Mouse (Mus musculus) CH12.LX (cell line): ENCODE results near the gene Kcnn4. TPM values are rescaled to one million over a fixed set of nuclear protein-coding genes. Genes with fewer than 3 reads are reported as not detected.
A peak's percentile ranks its signal among the peaks of the same experiment; 100 is the strongest.

ENCODE experiments used
- DNase-seq: peaks from one replicate; pipeline ENCODE4 v3.0.0-alpha.2; 2013; ENCODE audit errors: extremely low read depth
- H3K27ac ChIP-seq: 2 replicates; pipeline ENCODE4 v1.5.1; 2012; ENCODE audit warnings: low read depth, mild to moderate bottlenecking, control low read depth, moderate library complexity; ENCODE audit not compliant: insufficient read depth
- H3K27me3 ChIP-seq: replicated peaks from 2 replicates; pipeline ENCODE3; 2012; ENCODE audit warnings: inconsistent platforms
- H3K36me3 ChIP-seq, 2 experiments: replicated peaks in 1 of 2; 2 replicates each; pipeline versions ENCODE3 to v1.6.1; 2012; ENCODE audit warnings: inconsistent platforms in 1 of 2, low read length in 1 of 2, mild to moderate bottlenecking in 1 of 2, mixed read lengths in 1 of 2, moderate library complexity in 1 of 2; ENCODE audit not compliant: control insufficient read depth in 1 of 2, insufficient read depth in 1 of 2
- H3K4me1 ChIP-seq, 2 experiments: 2 replicates each; pipeline ENCODE4 v1.6.1; 2012; ENCODE audit warnings: inconsistent platforms in 1 of 2, moderate library complexity in 1 of 2; ENCODE audit not compliant: insufficient read depth in 2 of 2, control insufficient read depth in 1 of 2
- H3K4me2 ChIP-seq: 2 replicates; pipeline ENCODE4 v1.6.1; 2012; ENCODE audit warnings: low read depth, mild to moderate bottlenecking, control low read depth; ENCODE audit not compliant: poor library complexity, insufficient read depth, severe bottlenecking
- H3K4me3 ChIP-seq, 3 experiments: fragments of 150-350 bp in 1 of 3; sonication (generic) in 1 of 3; replicated peaks in 1 of 3; 2 replicates each; pipeline versions ENCODE3 to v1.5.1; 2011 to 2012; ENCODE audit warnings: low read depth in 2 of 3, low read length in 2 of 3, mild to moderate bottlenecking in 2 of 3, moderate library complexity in 2 of 3, control low read depth in 1 of 3, improper control_type of control experiment in 1 of 3, inconsistent platforms in 1 of 3, mixed read lengths in 1 of 3; ENCODE audit not compliant: poor library complexity in 1 of 3
- H3K79me2 ChIP-seq: replicated peaks from 2 replicates; pipeline ENCODE4 v1.6.1; 2012; ENCODE audit warnings: mild to moderate bottlenecking, moderate library complexity; ENCODE audit not compliant: control insufficient read depth, poor library complexity, insufficient read depth, severe bottlenecking; ENCODE audit errors: extremely low read depth
- H3K9ac ChIP-seq: 2 replicates; pipeline ENCODE4 v1.6.1; 2012; ENCODE audit warnings: low read depth, mild to moderate bottlenecking, control low read depth, moderate library complexity; ENCODE audit not compliant: insufficient read depth
- H3K9me3 ChIP-seq: replicated peaks from 2 replicates; pipeline ENCODE3; 2012; ENCODE audit warnings: low read length, inconsistent platforms, mixed read lengths
- BHLHE40 ChIP-seq: IDR thresholded peaks from 2 replicates; pipeline ENCODE4 v1.6.1; 2011; ENCODE audit warnings: mild to moderate bottlenecking, low read depth, low read length, improper control_type of control experiment
- CHD2 ChIP-seq: IDR thresholded peaks from 2 replicates; pipeline ENCODE4 v1.6.1; 2011; ENCODE audit warnings: low read length, improper control_type of control experiment
- ELF1 ChIP-seq: IDR thresholded peaks from 2 replicates; pipeline ENCODE4 v1.6.1; 2014; ENCODE audit warnings: low read depth, mild to moderate bottlenecking, inconsistent platforms, low read length, improper control_type of control experiment
- EP300 ChIP-seq: IDR thresholded peaks from 2 replicates; pipeline ENCODE4 v1.6.1; 2011; ENCODE audit warnings: low read length, improper control_type of control experiment
- ETS1 ChIP-seq: conservative IDR thresholded peaks from 2 replicates; pipeline ENCODE4 v1.6.1; 2012; ENCODE audit warnings: low read depth, mild to moderate bottlenecking, inconsistent platforms, low read length, improper control_type of control experiment, moderate library complexity
- IRF4 ChIP-seq: IDR thresholded peaks from 2 replicates; pipeline ENCODE4 v1.6.1; 2014; ENCODE audit warnings: low read depth, mild to moderate bottlenecking, inconsistent platforms, low read length, improper control_type of control experiment
- JUND ChIP-seq: conservative IDR thresholded peaks from 2 replicates; pipeline ENCODE4 v1.6.1; 2011; ENCODE audit warnings: low read depth, low read length, improper control_type of control experiment
- MAX ChIP-seq: IDR thresholded peaks from 2 replicates; pipeline ENCODE4 v1.6.1; 2011; ENCODE audit warnings: low read length, improper control_type of control experiment
- MAZ ChIP-seq: IDR thresholded peaks from 2 replicates; pipeline ENCODE4 v1.6.1; 2012; ENCODE audit warnings: low read depth, mild to moderate bottlenecking, inconsistent platforms, low read length, improper control_type of control experiment, moderate library complexity
- MYC ChIP-seq: IDR thresholded peaks from 2 replicates; pipeline ENCODE4 v1.6.1; 2011; ENCODE audit warnings: low read depth, mild to moderate bottlenecking, improper control_type of control experiment, low read length
- NELFE ChIP-seq: IDR thresholded peaks from 2 replicates; pipeline ENCODE4 v1.6.1; 2011; ENCODE audit warnings: low read depth, low read length, improper control_type of control experiment
- NRF1 ChIP-seq: IDR thresholded peaks from 2 replicates; pipeline ENCODE4 v1.6.1; 2014; ENCODE audit warnings: low read depth, mild to moderate bottlenecking, inconsistent platforms, low read length, improper control_type of control experiment, moderate library complexity
- PAX5 ChIP-seq: IDR thresholded peaks from 2 replicates; pipeline ENCODE4 v1.6.1; 2012; ENCODE audit warnings: low read length, inconsistent platforms, mixed read lengths
- POLR2A ChIP-seq: IDR thresholded peaks from 2 replicates; pipeline ENCODE4 v1.6.1; 2011; ENCODE audit warnings: low read depth, mild to moderate bottlenecking, improper control_type of control experiment, low read length
- RCOR1 ChIP-seq: conservative IDR thresholded peaks from 2 replicates; pipeline ENCODE4 v1.6.1; 2012; ENCODE audit warnings: low read depth, mild to moderate bottlenecking, inconsistent platforms, low read length, improper control_type of control experiment
- SIN3A ChIP-seq: IDR thresholded peaks from 2 replicates; pipeline ENCODE4 v1.6.1; 2012; ENCODE audit warnings: low read length, improper control_type of control experiment, inconsistent platforms
- TCF12 ChIP-seq: IDR thresholded peaks from 2 replicates; pipeline ENCODE4 v1.6.1; 2014; ENCODE audit warnings: low read depth, mild to moderate bottlenecking, inconsistent platforms, low read length, improper control_type of control experiment
- UBTF ChIP-seq: IDR thresholded peaks from 2 replicates; pipeline ENCODE4 v1.6.1; 2012; ENCODE audit warnings: low read depth, mild to moderate bottlenecking, inconsistent platforms, low read length, improper control_type of control experiment, moderate library complexity
- ZC3H11A ChIP-seq: IDR thresholded peaks from 2 replicates; pipeline ENCODE4 v1.6.1; 2012; ENCODE audit warnings: low read depth, mild to moderate bottlenecking, inconsistent platforms, low read length, improper control_type of control experiment
- dilution Hi-C: fragments of 300-500 bp; cut with MboI; formaldehyde crosslinking; loops from 2 replicates; pipeline ENCODE4 v1.14.3; 2020; ENCODE audit warnings: low sequenced_read_pairs; ENCODE audit not compliant: extremely low pct_unique_long_range_greater_than_20kb, extremely low pct_ligation_motif_present
- in situ Hi-C: fragments of 300-500 bp; cut with MboI; formaldehyde crosslinking; loops from 3 replicates; pipeline ENCODE4 v1.14.3; 2019; ENCODE audit warnings: low sequenced_read_pairs, low pct_ligation_motif_present, low pct_unique_long_range_greater_than_20kb, mixed read lengths
- polyA plus RNA-seq: library from polyadenylated mRNA; unstranded; fragments of >175 nt; gene quantifications from 2 replicates; pipeline ENCODE4 v1.2.1, GENCODE M21; 2012; ENCODE audit warnings: low read depth; ENCODE audit not compliant: insufficient read length
- total RNA-seq, 2 experiments: library from RNA; depleted of rRNA; stranded (reverse); fragments of 300-350 nt in 1 of 2; fragments of >200 nt in 1 of 2; gene quantifications; 2 replicates each; pipeline ENCODE4 v1.2.3; 2012 to 2014

The Kcnn4 gene
- total and polyA plus RNA-seq, 3 experiments, result 8.2 to 12.9 (median 10.5) TPM

DNA sequence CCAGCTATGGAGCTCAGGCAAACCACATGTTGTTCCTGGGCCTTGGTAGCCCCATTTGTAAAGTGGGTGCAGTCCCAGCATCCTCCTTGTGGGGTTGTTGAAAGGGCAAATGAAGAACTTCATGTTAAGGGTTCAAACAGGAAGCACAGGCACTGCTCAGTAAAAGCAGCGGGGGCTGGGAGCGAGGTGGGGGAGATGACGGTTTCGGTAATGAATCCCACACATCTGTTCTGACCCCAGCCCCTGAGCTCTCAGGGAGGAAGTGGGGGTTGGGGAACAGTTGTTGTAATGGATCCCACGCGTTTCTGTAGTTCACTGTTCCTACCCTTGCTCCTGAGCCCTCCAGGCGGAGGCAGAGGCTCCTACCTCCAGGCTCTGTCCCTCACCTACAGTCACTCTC, 9.9 kb downstream of the Kcnn4 start:
- H3K27ac ChIP-seq, result 0 out of 2 replicates have a peak overlapping the region, but pooled peaks have one; percentile 3
- H3K9me3 ChIP-seq, result no peaks in the 10 kb centered on the region
- dilution Hi-C loops (no loop called here), in situ Hi-C loops (loop anchor here (25.0 kb wide), 1 partner anchor 418 kb away; the partner anchor contains the start of genes Vmn1r180 and Vmn1r181)
- no peak overlapping the region for H3K4me3 ChIP-seq
- peak overlapping the region; percentile 1; the same call in 1 of the 2 replicates for H3K4me2 ChIP-seq
- TF ChIP-seq NELFE (peak; percentile 28; the same call in 1 of the 2 replicates), MAZ (0 out of 2 replicates have a peak, but pooled peaks have one; percentile 18), NRF1 (peak; percentile 18; the same call in 1 of the 2 replicates), PAX5 (no peak), BHLHE40 (no peak), IRF4 (peak; percentile 54), CHD2 (peak; percentile 74; the same call in 1 of the 2 replicates), EP300 (peak; percentile 42), RCOR1 (no peak), ELF1 (peak; percentile 53), POLR2A (0 out of 2 replicates have a peak, but pooled peaks have one; percentile 15), JUND (no peak), SIN3A (no peak), ETS1 (peak; percentile 29; the same call in 1 of the 2 replicates)
- no peaks in the 10 kb centered on the region for H3K27me3 ChIP-seq
- H3K4me1 ChIP-seq, result peaks cover 24 to 70% of the 10 kb centered on the region in 2 experiments
- 0 out of 2 replicates have a peak overlapping the region, but pooled peaks have one; percentile 1 for H3K9ac ChIP-seq
- H3K36me3 ChIP-seq, result peaks cover 0 to 28% of the 10 kb centered on the region in 2 experiments
- no peaks in the 10 kb centered on the region for H3K79me2 ChIP-seq
- DNase-seq, result peak; percentile 71

- TF ChIP-seq MYC (no peak), TCF12 (no peak), RCOR1 (no peak), MAX (no peak), ZC3H11A (no peak), UBTF (no peak)
- no peak for DNase-seq
- peaks cover 24 to 70% of the 10 kb centered on the region in 2 experiments for H3K4me1 ChIP-seq
- dilution Hi-C loops, result no loop called here
- H3K9me3 ChIP-seq, result no peaks in the 10 kb centered on the region
- no peaks in the 10 kb centered on the region for H3K79me2 ChIP-seq
- H3K36me3 ChIP-seq, result peaks cover 0 to 28% of the 10 kb centered on the region in 2 experiments
- H3K27me3 ChIP-seq, result no peaks in the 10 kb centered on the region
- H3K27ac ChIP-seq, result 0 out of 2 replicates have a peak overlapping the region, but pooled peaks have one; percentile 3
- H3K4me2 ChIP-seq, result peak overlapping the region; percentile 1; the same call in 1 of the 2 replicates
- in situ Hi-C loops, result loop anchor here (25.0 kb wide), 1 partner anchor 418 kb away; the partner anchor contains the start of genes Vmn1r180 and Vmn1r181
- H3K4me3 ChIP-seq, result no peak overlapping the region
- 0 out of 2 replicates have a peak overlapping the region, but pooled peaks have one; percentile 1 for H3K9ac ChIP-seq
Measured at GRCm38 (mm10) chr7:24380370-24380769, 10.3 kb downstream of the Kcnn4 start.
